Mouse (Mus musculus) kidney, adult 9 months (tissue): ENCODE data around the gene N4bp3.
"Not testable (repeated sequence)": the region's sequence is repeated elsewhere in the genome, so short reads cannot be mapped to it uniquely, and the experiment has no call there.

Experiments
- DNase-seq: peaks from one replicate; pipeline ENCODE4 v3.0.0; 2022

The N4bp3 gene

GRCm38 (mm10) chr11:51627425-51627824, 23.2 kb downstream of the N4bp3 start:
- no peak for DNase-seq

GRCm38 (mm10) chr11:51625187-51625820, 25.3 kb downstream of the N4bp3 start:
- no peak for DNase-seq

GRCm38 (mm10) chr11:51622971-51623491, 27.6 kb downstream of the N4bp3 start:
- no peak for DNase-seq

- DNase-seq = peak; percentile 68
Observed at GRCm38 (mm10) chr11:51621776-51622175, 28.9 kb downstream of the N4bp3 start.

GRCm38 (mm10) chr11:51620084-51620483, 30.6 kb downstream of the N4bp3 start:
- no peak for DNase-seq

GRCm38 (mm10) chr11:51619409-51620060, 31.1 kb downstream of the N4bp3 start, which contains the start of gene Nhp2:
Nhp2 (plus strand) TSS chr11:51619735.
- peak; percentile 100 for DNase-seq

GRCm38 (mm10) chr11:51618894-51619408, 31.7 kb downstream of the N4bp3 start:
- DNase-seq = no peak

GRCm38 (mm10) chr11:51617693-51618092, 32.9 kb downstream of the N4bp3 start:
- DNase-seq = peak; percentile 89

- DNase-seq = not testable (repeated sequence)
Observed at GRCm38 (mm10) chr11:51616113-51616512, 34.5 kb downstream of the N4bp3 start.

- DNase-seq = peak; percentile 84
Observed at GRCm38 (mm10) chr11:51615601-51616000, 35.0 kb downstream of the N4bp3 start.

- DNase-seq = peak; percentile 44
Observed at GRCm38 (mm10) chr11:51615129-51615528, 35.5 kb downstream of the N4bp3 start.

GRCm38 (mm10) chr11:51614256-51614655, 36.4 kb downstream of the N4bp3 start:
- DNase-seq = no peak

- DNase-seq = not testable (repeated sequence)
Observed at GRCm38 (mm10) chr11:51609940-51610339, 40.7 kb downstream of the N4bp3 start.

GRCm38 (mm10) chr11:51609266-51609909, 41.3 kb downstream of the N4bp3 start:
- no peak for DNase-seq

- DNase-seq = no peak
Observed at GRCm38 (mm10) chr11:51607096-51607738, 43.4 kb downstream of the N4bp3 start.

- peak; percentile 99 for DNase-seq
Observed at GRCm38 (mm10) chr11:51606447-51607095, 44.1 kb downstream of the N4bp3 start, which contains the start of gene Hnrnpab. Hnrnpab (minus strand) TSS chr11:51606847.

GRCm38 (mm10) chr11:51605602-51606446, 44.8 kb downstream of the N4bp3 start:
- DNase-seq = peak; percentile 95

GRCm38 (mm10) chr11:51602253-51602652, 48.4 kb downstream of the N4bp3 start:
- DNase-seq = no peak

GRCm38 (mm10) chr11:51597553-51597952, 53.1 kb downstream of the N4bp3 start:
- DNase-seq = no peak

- no peak for DNase-seq
Observed at GRCm38 (mm10) chr11:51595459-51596083, 55.1 kb downstream of the N4bp3 start.
